Mouse (Mus musculus): Measurements from ENCODE around the gene Hils1.
A peak's percentile ranks its signal among the peaks of the same experiment; 100 is the strongest.
"Not testable (repeated sequence)": the region's sequence is repeated elsewhere in the genome, so short reads cannot be mapped to it uniquely, and the experiment has no call there.

The Hils1 gene

DNA sequence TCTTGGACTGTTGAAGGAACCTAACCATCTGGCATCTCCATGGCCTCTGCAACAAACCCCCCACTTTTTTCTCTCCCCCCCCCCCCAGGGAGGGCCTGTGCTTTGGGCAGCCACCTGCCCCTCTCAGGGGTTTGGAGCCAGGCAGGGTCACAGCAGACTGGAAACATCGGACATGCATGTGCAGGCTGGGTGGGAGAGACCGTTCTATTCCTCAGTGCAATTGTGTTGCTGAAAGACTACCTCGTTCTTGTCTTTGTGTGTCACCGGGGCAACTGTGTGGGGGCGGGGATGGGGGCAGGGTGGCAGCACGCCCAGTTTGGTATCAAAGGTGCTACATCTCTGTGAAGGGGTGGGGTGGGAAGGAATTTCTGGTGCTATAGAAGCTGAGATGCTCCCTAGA lies 15.2 kb upstream of the Hils1 start:
- DNase-seq (ENCODE audit: low read depth, low spot score): peak; percentile 75

DNA sequence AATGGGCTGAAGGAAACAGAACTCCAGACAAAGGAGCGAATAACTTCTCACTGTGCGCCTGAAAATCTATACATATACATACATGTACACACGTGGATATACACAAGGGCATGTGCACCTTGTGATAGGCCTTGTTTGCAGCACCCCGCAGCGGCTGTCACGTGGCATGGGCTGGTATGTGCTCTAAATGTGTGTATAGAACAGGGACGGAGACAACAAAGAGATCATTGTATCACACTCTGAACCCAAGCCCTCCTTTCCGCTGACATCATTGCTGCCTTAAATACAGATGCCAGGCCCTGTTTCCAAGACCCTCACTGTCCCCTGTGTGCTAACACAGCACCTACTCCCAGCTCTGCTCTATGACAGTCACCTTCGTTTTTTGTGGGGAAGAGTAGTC lies 12.3 kb upstream of the Hils1 start:
- no peak for DNase-seq (ENCODE audit: low read depth, low spot score)

- peak; percentile 81 for DNase-seq (ENCODE audit: low read depth, low spot score)
Measured at GRCm38 (mm10) chr11:94957693-94958064, 9.7 kb upstream of the Hils1 start.

DNA sequence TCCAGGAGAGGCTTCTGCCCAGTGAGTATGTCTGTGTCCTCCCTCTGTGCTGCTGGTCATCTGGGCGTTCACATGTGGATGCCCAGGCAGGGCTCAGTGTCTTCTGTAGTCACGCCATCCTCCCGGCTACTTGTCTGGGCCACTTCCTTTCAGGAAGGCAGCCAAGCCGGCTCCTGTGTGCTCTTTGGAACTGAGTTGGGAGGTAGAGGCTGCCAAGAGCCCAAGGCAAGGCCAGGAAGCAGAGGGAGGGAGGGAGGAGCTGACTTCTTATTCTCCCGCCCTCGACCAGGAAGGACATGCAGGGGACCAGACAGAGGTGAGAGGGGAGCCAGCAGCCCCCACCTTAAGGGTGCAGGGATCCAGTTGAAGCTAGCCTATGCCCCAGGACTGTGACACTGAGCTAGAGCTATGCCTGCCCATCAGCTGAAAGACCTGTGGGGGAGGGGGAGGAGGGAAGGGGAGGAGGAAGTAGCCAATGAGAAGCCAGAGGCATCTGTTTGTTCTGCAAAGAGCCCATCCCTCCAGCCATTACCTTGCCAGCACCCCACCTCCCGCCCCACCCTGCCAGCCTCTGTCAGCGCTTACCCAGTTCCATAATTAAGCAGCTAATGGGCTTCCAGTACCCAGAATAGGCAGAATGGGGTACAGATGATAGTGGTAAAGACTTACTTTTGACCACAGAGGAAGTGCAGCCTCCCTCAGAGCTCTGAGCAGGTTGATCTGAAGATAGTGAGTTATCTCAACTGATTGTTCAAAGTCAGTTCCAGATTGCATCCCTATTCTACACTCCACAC lies 9.1 kb upstream of the Hils1 start:
- peak; percentile 95 for DNase-seq (ENCODE audit: low read depth, low spot score)

GRCm38 (mm10) chr11:94962534-94963101 lies 4.8 kb upstream of the Hils1 start:
- no peak for DNase-seq (ENCODE audit: low read depth, low spot score)

DNA sequence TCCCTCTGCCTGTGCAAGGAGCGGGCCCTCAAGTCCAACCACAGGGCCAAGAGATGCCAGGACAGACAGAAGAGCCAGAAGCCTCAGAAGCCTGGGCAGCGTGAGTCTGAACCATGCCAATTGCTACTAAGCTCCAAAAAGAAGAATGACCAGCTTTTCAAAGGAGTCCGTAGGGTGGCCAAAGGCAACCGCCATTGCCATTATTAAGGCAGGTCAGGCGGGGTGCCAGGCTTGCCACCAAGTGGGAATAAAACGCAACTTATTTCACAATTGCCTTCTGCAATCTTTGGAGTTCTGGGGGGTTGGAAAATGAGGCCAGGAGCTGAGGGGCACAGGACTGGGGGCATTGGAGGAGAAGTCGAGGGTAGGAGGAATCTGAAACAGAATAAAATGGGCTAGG lies 794 bp downstream of the Hils1 start:
- DNase-seq (ENCODE audit: low read depth, low spot score): no peak

DNA sequence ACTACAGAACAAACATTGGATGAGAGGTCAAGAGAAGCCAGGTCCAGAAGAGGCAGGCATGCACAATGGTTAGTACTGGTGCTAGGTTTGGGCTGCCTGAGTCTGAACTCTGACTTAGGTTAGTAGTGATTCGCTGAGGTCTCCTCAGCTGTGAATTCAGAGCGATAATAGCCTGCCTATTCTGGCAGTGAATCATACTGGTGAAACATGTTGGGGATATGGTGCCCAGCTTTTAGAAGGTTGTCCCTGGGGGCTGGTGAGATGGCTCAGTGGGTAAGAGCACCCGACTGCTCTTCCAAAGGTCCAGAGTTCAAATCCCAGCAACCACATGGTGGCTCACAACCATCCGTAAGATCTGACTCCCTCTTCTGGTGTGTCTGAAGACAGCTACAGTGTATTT lies 2.3 kb downstream of the Hils1 start:
- not testable (repeated sequence) for DNase-seq (ENCODE audit: low read depth, low spot score)

DNA sequence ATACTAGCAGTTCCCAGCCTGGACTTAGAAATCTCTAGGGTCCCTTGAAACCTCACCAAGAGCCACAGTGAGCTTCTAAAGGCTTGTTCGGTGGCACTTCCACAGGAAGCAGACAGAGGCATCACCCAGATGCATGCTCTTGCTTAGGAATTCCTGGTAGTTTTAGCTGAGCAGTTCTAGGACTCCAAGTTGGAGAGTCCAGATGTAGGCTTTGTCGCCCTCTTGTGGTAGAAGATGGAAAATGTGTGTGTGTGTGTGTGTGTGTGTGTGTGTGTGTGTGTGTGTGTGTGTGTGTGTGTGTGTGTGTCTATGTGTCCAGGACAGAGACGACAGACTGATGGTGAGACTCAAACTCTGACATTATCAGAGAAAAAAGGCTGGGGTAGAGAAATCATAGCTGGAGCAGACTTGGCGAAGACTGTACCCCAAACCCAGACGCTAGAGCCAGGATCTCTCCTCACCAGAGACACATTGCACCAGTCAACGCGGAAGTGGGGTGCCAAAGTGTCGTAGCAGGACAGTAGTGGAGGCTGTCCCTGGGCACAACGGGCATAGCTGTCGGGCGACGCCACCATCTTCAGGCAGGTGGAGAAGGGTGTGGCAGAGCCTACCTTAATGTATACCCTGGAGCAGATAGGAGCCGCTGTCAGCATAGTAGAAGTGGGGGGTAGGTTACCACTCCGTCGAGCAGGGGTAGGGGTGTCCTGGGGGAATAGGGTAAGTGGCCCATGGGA lies 3.0 kb downstream of the Hils1 start:
- DNase-seq (ENCODE audit: low read depth, low spot score): peak; percentile 84

GRCm38 (mm10) chr11:94971895-94972615 lies 4.7 kb downstream of the Hils1 start:
- DNase-seq (ENCODE audit: low read depth, low spot score): no peak

DNA sequence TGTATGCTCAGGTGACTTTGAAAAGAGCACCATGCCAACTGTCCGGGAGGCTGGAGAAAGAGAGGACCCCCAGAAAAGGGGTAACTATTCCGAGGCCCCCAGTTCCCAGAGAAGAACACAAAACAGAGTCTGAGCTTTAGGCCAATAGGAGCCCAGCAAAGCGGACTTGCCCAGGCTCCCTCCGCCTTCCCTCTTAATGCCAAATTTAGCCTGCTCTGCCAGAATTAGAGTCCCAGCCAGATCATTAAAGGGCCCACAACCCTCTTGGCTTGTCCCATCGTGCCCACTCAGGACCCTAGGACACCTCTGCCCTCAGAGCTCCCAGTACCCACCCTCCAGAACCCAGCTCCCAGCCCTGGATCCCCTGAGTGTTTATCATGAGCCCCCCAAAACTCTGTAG lies 5.5 kb downstream of the Hils1 start:
- no peak for DNase-seq (ENCODE audit: low read depth, low spot score)

DNA sequence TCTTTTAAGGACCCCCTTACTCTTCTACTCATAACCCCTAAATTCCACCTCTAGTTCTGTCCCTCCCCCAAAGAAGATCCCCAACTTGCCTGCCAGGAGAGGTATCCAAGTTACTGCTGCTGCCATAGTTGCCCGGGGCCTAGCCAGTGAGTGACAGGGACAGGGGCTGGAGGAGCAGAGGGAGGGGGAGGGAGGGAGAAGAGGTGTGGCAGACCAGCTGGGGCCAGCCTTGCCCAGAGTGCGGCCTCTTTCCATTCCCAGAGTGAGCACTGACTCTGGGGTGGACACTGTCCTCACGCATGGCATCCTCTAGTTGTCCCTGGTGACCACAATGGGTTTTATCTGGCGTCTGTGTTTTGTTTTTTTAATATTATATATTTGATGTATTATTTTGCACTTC lies 5.9 kb downstream of the Hils1 start:
- no peak for DNase-seq (ENCODE audit: low read depth, low spot score)

- no peak for DNase-seq (ENCODE audit: low read depth, low spot score)
Measured at GRCm38 (mm10) chr11:94974951-94975350, 7.6 kb downstream of the Hils1 start.

GRCm38 (mm10) chr11:94976199-94976598 lies 8.8 kb downstream of the Hils1 start, which contains the start of gene Sgca:
Gene Sgca, minus strand, starts transcription at chr11:94976327.
- no peak for DNase-seq (ENCODE audit: low read depth, low spot score)

GRCm38 (mm10) chr11:94978178-94978915 lies 11.0 kb downstream of the Hils1 start:
- DNase-seq (ENCODE audit: low read depth, low spot score): no peak

DNA sequence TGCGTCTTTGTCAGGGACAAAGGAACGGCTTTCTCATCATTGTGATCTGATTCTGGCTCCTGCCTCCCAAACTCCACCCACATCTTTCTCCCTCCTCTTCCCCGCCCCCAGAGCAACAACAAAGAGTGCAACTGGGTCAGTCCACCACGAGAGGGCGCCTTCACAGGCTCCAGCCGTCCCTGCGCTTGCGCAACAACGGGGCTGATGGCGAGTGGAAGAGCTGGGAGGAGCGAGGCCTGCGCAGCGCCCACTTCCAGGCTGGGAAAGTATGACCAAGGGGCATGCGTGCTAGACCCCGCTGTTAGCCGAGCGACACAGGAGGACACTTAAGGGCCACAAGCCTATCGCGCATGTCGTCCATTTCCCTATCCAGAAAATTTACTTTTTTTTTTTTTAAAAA lies 11.6 kb downstream of the Hils1 start:
- DNase-seq (ENCODE audit: low read depth, low spot score): peak; percentile 96

- DNase-seq (ENCODE audit: low read depth, low spot score): no peak
Measured at GRCm38 (mm10) chr11:94979462-94980179, 12.2 kb downstream of the Hils1 start.

- no peak for DNase-seq (ENCODE audit: low read depth, low spot score)
Measured at GRCm38 (mm10) chr11:94985140-94985539, 17.7 kb downstream of the Hils1 start.

DNA sequence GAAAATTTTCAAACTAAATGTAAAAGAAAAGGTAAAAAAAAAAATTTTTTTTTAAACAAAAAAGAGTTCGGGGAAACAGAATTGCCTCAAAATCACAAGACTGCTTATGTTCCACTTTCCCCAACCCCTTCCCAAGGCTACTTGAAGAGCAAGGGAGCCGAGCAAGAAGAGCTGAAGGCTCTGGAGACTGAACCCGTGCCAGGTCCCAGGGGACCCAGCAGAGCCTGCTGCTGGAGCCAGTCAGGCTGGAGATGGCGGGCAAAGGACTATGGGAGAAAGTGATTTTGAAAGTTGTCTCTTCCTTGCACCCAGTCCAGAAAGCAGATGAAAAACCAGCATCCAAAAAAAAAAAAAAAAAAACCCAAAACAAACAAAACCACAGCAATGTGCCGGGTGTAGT lies 18.4 kb downstream of the Hils1 start:
- no peak for DNase-seq (ENCODE audit: low read depth, low spot score)

DNA sequence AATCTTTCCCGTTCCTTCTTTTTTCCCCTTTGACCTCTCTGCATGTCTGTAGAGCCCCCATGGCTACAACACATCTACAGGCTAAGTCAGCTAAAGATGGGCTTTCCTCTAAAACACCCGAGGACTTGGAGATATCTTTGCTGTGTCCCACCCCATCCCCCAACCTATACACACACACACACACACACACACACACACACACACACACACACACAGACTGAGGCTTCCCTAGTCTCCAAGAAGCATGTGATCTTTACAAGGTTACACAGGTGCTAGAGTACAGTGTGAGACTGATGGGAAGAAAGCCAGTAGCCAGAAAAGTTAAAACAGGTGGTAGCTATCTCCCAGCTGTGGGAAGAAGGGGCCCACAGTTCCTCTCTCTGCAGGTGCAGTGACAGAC lies 19.0 kb downstream of the Hils1 start:
- DNase-seq (ENCODE audit: low read depth, low spot score): no peak

- peak; percentile 88 for DNase-seq (ENCODE audit: low read depth, low spot score)
Measured at GRCm38 (mm10) chr11:94987341-94987740, 19.9 kb downstream of the Hils1 start.

- peak; percentile 73 for DNase-seq (ENCODE audit: low read depth, low spot score)
Measured at GRCm38 (mm10) chr11:94987851-94988250, 20.5 kb downstream of the Hils1 start.

Data from ZHBTc4 (cell line).